Comparison of ENCODE assay signal across 8 mouse cellular contexts in genomic region chr9:35017563-35017962, GRCm38 (mm10).
A peak's percentile ranks its signal among the peaks of the same experiment; 100 is the strongest.
DNase-seq lines count a peak whose midpoint lies in the region; ATAC-seq lines count a peak whose summit lies in the region.

No protein-coding gene starts in this region.

- 0 out of 2 replicates have a peak overlapping the region, but pooled peaks have one; percentile 19 for H3K4me2 ChIP-seq in embryonic facial prominence, embryonic 15.5 days (replicated peaks)

- no peak overlapping the region for H3K27ac ChIP-seq in embryonic facial prominence, embryonic 15.5 days (replicated peaks)

- no peak for ATAC-seq in embryonic facial prominence, embryonic 15.5 days (ENCODE audit: insufficient number of reproducible peaks, low FRiP score, low TSS enrichment, low read depth)
- 0 out of 2 replicates have a peak, but pooled peaks have one; percentile 9 for ATAC-seq in megakaryocyte-erythroid progenitor cell, adult 5-6 weeks (replicated peaks; ENCODE audit: low FRiP score, low TSS enrichment, poor library complexity, severe bottlenecking)
- ATAC-seq in erythroblast, adult 5-6 weeks (replicated peaks; ENCODE audit: low FRiP score, poor library complexity, severe bottlenecking): no peak

- H3K4me1 ChIP-seq in embryonic facial prominence, embryonic 15.5 days: peaks cover 11% of the 10 kb centered on the region; the same call in 1 of the 2 replicates

- H3K9me3 ChIP-seq in embryonic facial prominence, embryonic 15.5 days (replicated peaks): no peaks in the 10 kb centered on the region

- H3K4me3 ChIP-seq in embryonic facial prominence, embryonic 15.5 days (replicated peaks): no peak overlapping the region

- no peaks in the 10 kb centered on the region for H3K36me3 ChIP-seq in embryonic facial prominence, embryonic 15.5 days

- peak; percentile 86 for DNase-seq in heart, adult 11 months
- DNase-seq in heart, adult 8-10 months (ENCODE audit: low spot score): no peak
- peak; percentile 60 for DNase-seq in Muller cell, postnatal 12 days (ENCODE audit: inconsistent ontology term)
- DNase-seq in layer of hippocampus, adult 18-20 months (ENCODE audit: low spot score in 2 of 2): peak; percentile 63 to 85
- DNase-seq in thymus, adult 18-20 months: no peak

- 20% methylated on average over 13 of the region's 13 CpGs for WGBS in embryonic facial prominence, embryonic 15.5 days

- no peaks in the 10 kb centered on the region for H3K27me3 ChIP-seq in embryonic facial prominence, embryonic 15.5 days

- H3K9ac ChIP-seq in embryonic facial prominence, embryonic 15.5 days: no peak overlapping the region

Comparison
In these comparisons a context has a peak if more than half of its experiments do, and no peak if none do; other contexts are left out.
1. DNase-seq: peak in heart, adult 11 months (single experiment), Muller cell, postnatal 12 days (single experiment) and layer of hippocampus, adult 18-20 months (2 of 2); none in heart, adult 8-10 months (single experiment) and thymus, adult 18-20 months (0 of 2).